Mouse (Mus musculus) neural tube, embryonic 11.5 days (tissue): ENCODE results near the gene Zdhhc24. TPM values are rescaled to one million over a fixed set of nuclear protein-coding genes. Genes with fewer than 3 reads are reported as not detected.

ENCODE experiments used
- ATAC-seq: fragments of 200-750 bp; cut with Nextera tagmentation; 2 replicates; pipeline ENCODE4 v1.8.0; 2017; ENCODE audit warnings: moderate number of reproducible peaks, mild to moderate bottlenecking, moderate TSS enrichment, moderate library complexity; ENCODE audit not compliant: insufficient read depth, low FRiP score, low TSS enrichment
- DNase-seq: peaks from one replicate; pipeline ENCODE4 v3.0.0-alpha.2; 2015; ENCODE audit warnings: low spot score
- H3K27ac ChIP-seq: fragments of 300-500 bp; sonication (generic); 2 replicates; pipeline ENCODE4 v1.5.1; 2014; ENCODE audit warnings: low read depth, mild to moderate bottlenecking, low read length
- H3K27me3 ChIP-seq: fragments of 300-500 bp; sonication (generic); 2 replicates; pipeline ENCODE4 v1.6.1; 2014; ENCODE audit warnings: mild to moderate bottlenecking, low read length, mixed read lengths; ENCODE audit not compliant: control insufficient read depth, insufficient read depth
- H3K36me3 ChIP-seq: fragments of 300-500 bp; sonication (generic); 2 replicates; pipeline ENCODE4 v1.6.1; 2014; ENCODE audit warnings: mild to moderate bottlenecking, low read length, moderate library complexity, mixed read lengths; ENCODE audit not compliant: control insufficient read depth, insufficient read depth
- H3K4me1 ChIP-seq: fragments of 300-500 bp; sonication (generic); 2 replicates; pipeline ENCODE4 v1.6.1; 2014; ENCODE audit warnings: low read length, mixed read lengths; ENCODE audit not compliant: control insufficient read depth, insufficient read depth
- H3K4me2 ChIP-seq: fragments of 300-500 bp; sonication (generic); 2 replicates; pipeline ENCODE4 v1.6.1; 2014; ENCODE audit warnings: low read depth, mild to moderate bottlenecking, moderate library complexity
- H3K4me3 ChIP-seq: fragments of 300-500 bp; sonication (generic); 2 replicates; pipeline ENCODE4 v1.5.1; 2014; ENCODE audit warnings: low read depth, low read length
- H3K9ac ChIP-seq: fragments of 300-500 bp; sonication (generic); 2 replicates; pipeline ENCODE4 v1.6.1; 2014; ENCODE audit warnings: mild to moderate bottlenecking, low read length
- H3K9me3 ChIP-seq: fragments of 300-500 bp; sonication (generic); 2 replicates; pipeline ENCODE4 v1.6.1; 2016; ENCODE audit warnings: low read length; ENCODE audit not compliant: control insufficient read depth
- WGBS: fragments of 180-500 bp; shearing (Covaris S2); extraction: QIAGEN DNeasy Blood & Tissue Kit; methylation state at CpG from one replicate; pipeline ENCODE4 v1.1.7; 2014; 5-methylcytosine and 5-hydroxymethylcytosine counted together
- polyA plus RNA-seq: library from polyadenylated mRNA; unstranded; fragments of >200 nt; fragmentation: Nextera tagmentation; extraction: Ambion mirVana; gene quantifications from 2 replicates; pipeline ENCODE4 v1.2.1, GENCODE M21; 2014

Zdhhc24 gene
- polyA plus RNA-seq, 1 experiment from 2014 or later: 14.1 TPM

DNA sequence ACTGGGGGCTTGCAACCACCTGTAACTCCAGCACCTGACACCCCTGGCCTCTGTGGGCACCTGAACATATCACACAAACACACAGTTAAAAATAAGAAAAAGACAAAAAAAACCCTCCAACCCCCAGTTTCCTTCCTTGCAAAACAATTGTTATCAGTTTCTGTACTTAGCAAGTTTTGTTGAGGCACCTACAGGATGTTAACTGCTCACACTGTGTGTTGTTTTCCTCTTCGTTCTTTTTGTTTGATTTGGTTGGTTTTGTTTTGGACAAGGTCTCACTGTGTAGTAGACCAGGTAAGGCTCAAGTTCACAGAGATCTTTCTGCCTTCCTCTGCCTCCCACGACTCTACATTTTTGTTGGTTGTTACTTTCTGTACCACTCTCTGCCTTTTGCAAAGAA is 35.9 kb upstream of the Zdhhc24 start:
- ATAC-seq: no peak
- Histone ChIP-seq H3K9ac (no peak overlapping the region), H3K4me1 (peaks cover 11% of the 10 kb centered on the region; the same call in 1 of the 2 replicates), H3K4me3 (no peak overlapping the region), H3K27ac (no peak overlapping the region), H3K27me3 (peaks cover 17% of the 10 kb centered on the region), H3K9me3 (no peaks in the 10 kb centered on the region), H3K36me3 (no peaks in the 10 kb centered on the region), H3K4me2 (no peak overlapping the region)
- WGBS: 79% methylated on average over 2 of the region's 2 CpGs
- no peak for DNase-seq

DNA sequence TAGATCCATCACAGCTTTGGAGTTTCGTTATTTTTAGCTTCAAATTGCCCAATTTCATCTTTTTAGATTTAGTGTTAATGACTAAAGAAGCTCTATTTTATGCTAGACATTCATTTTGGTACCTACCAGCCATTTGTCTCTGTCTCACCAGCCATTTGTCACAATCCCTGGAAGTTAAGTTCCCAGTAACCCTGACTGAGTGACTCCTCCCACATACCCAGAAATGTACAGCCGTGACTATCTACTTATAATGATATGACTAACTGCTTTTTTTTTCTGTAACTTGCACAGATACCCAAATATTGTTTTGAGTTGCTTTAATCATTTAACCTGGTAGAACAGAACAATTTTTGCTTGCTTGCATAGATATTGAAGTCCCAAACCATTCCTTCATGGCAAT is 32.6 kb upstream of the Zdhhc24 start:
- ATAC-seq: no peak
- no peak for DNase-seq
- Histone ChIP-seq H3K4me3 (no peak overlapping the region), H3K27ac (no peak overlapping the region), H3K9ac (no peak overlapping the region), H3K9me3 (no peaks in the 10 kb centered on the region), H3K36me3 (no peaks in the 10 kb centered on the region), H3K4me2 (no peak overlapping the region), H3K4me1 (no peaks in the 10 kb centered on the region), H3K27me3 (peaks cover 6% of the 10 kb centered on the region)
- WGBS: 71% methylated on average over 2 of the region's 2 CpGs

DNA sequence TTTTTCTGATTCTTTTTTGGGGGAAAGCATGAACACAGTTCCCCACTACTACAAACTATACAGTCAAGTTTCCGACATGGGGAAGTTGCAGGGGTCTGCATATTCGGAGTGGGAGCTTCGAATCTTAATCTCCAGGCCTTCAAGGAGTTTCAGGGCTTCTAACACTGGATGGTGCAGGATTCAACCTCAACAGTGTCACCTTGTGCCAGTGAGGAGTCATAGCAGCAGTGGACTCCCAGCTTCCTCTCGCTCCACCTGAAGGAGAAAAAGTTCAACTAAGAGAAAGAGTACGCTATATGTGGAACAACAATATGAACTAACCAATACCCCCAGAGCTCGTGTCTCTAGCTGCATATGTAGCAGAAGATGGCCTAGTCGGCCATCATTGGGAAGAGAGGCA is 31.0 kb upstream of the Zdhhc24 start:
- Histone ChIP-seq H3K4me3 (no peak overlapping the region), H3K4me2 (no peak overlapping the region), H3K27me3 (no peaks in the 10 kb centered on the region), H3K9me3 (no peaks in the 10 kb centered on the region), H3K9ac (no peak overlapping the region), H3K4me1 (no peaks in the 10 kb centered on the region), H3K27ac (no peak overlapping the region), H3K36me3 (no peaks in the 10 kb centered on the region)
- 41% methylated on average over 7 of the region's 7 CpGs for WGBS
- DNase-seq: no peak
- ATAC-seq: no peak

- no peak for DNase-seq
- H3K4me1 ChIP-seq: no peaks in the 10 kb centered on the region; the same call in 1 of the 2 replicates
- WGBS: 45% methylated on average over 4 of the region's 4 CpGs
These were observed 28.7 kb upstream of the Zdhhc24 start for GRCm38 (mm10) chr19:4849800-4850199.

DNA sequence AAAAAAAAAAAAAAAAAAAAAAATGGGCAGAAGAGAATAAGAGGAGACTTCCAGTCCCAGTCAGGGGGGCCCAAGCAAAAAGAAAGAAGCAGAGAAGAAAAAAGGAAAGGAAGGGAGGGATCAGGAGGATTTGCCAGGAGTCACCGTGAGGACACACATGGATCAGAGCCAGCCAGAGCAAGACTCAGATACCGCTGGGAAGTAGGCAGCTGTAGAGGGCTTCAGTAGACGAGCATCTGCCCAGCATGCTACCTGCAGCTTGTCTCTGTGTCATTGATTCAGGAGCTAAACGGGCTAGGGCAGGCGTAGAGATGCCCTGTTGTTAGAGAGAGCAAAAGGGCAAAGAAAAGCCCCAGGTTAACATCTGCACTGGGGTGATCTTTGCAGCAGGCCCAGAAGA is 28.2 kb upstream of the Zdhhc24 start:
- DNase-seq (no peak), ATAC-seq (no peak)
- 52% methylated on average over 5 of the region's 5 CpGs for WGBS
- no peak overlapping the region for H3K4me2 ChIP-seq
- no peaks in the 10 kb centered on the region for H3K36me3 ChIP-seq
- H3K9me3 ChIP-seq: no peaks in the 10 kb centered on the region
- no peaks in the 10 kb centered on the region; the same call in 1 of the 2 replicates for H3K4me1 ChIP-seq
- H3K4me3 ChIP-seq: no peak overlapping the region
- H3K27ac ChIP-seq: no peak overlapping the region
- H3K27me3 ChIP-seq: no peaks in the 10 kb centered on the region
- H3K9ac ChIP-seq: no peak overlapping the region

More at GRCm38 (mm10) chr19:4849800-4850199, 28.7 kb upstream of the Zdhhc24 start:
- Histone ChIP-seq H3K9me3 (no peaks in the 10 kb centered on the region), H3K4me2 (no peak overlapping the region), H3K27ac (no peak overlapping the region), H3K4me3 (no peak overlapping the region), H3K27me3 (no peaks in the 10 kb centered on the region), H3K9ac (no peak overlapping the region), H3K36me3 (no peaks in the 10 kb centered on the region)
- no peak for ATAC-seq

- Histone ChIP-seq H3K27ac (peak within 1 kb of the TSS; percentile 46; the same call in 1 of the 2 replicates), H3K4me1 (no peaks in the 10 kb centered on the region; the same call in 1 of the 2 replicates), H3K27me3 (no peaks in the 10 kb centered on the region), H3K4me3 (peak within 1 kb of the TSS; percentile 62), H3K9me3 (no peaks in the 10 kb centered on the region), H3K4me2 (peak within 1 kb of the TSS; percentile 92), H3K9ac (peak within 1 kb of the TSS; percentile 67), H3K36me3 (no peaks in the 10 kb centered on the region)
- 5% methylated on average over 44 of the region's 45 CpGs for WGBS
- peak; percentile 84 for DNase-seq
- peak; percentile 82 for ATAC-seq
These were observed 23.7 kb upstream of the Zdhhc24 start, which contains the start of gene Ctsf for GRCm38 (mm10) chr19:4854552-4855469. TSS of gene Ctsf (plus strand) at chr19:4855130.

DNA sequence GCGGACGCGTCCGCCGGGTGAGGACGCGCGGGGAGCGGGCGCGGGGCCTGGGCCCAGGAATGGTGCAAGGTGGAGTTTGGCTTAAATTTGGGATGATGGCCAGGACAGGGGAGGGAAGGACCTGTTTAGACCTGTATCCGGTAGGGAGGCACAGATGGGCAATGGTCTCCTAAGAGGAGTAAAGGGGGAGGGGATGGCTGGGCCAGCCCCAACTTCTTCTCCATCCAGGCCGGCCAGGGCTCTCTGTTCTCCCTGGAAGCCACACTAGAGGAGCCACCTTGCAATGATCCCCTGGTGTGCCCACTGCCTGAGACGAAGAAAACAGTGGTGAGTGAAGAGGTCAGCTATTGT is 23.0 kb upstream of the Zdhhc24 start:
- H3K27me3 ChIP-seq: no peaks in the 10 kb centered on the region
- no peaks in the 10 kb centered on the region for H3K9me3 ChIP-seq
- H3K9ac ChIP-seq: peak overlapping the region; percentile 67
- under 1% methylated on average over 12 of the region's 14 CpGs for WGBS
- H3K4me1 ChIP-seq: no peaks in the 10 kb centered on the region; the same call in 1 of the 2 replicates
- peak overlapping the region; percentile 92 for H3K4me2 ChIP-seq
- peak overlapping the region; percentile 46; the same call in 1 of the 2 replicates for H3K27ac ChIP-seq
- peak; percentile 48; the same call in 1 of the 2 replicates for ATAC-seq
- no peak for DNase-seq
- H3K36me3 ChIP-seq: no peaks in the 10 kb centered on the region
- H3K4me3 ChIP-seq: peak overlapping the region; percentile 62

GRCm38 (mm10) chr19:4855951-4856350 is 22.5 kb upstream of the Zdhhc24 start:
- Histone ChIP-seq H3K9ac (no peak overlapping the region; the same call in 1 of the 2 replicates), H3K27me3 (no peaks in the 10 kb centered on the region), H3K4me2 (peak overlapping the region; percentile 92), H3K4me3 (peak overlapping the region; percentile 62), H3K9me3 (no peaks in the 10 kb centered on the region), H3K4me1 (no peaks in the 10 kb centered on the region; the same call in 1 of the 2 replicates), H3K36me3 (no peaks in the 10 kb centered on the region), H3K27ac (no peak overlapping the region)
- 81% methylated on average over 4 of the region's 4 CpGs for WGBS
- ATAC-seq: no peak
- no peak for DNase-seq

DNA sequence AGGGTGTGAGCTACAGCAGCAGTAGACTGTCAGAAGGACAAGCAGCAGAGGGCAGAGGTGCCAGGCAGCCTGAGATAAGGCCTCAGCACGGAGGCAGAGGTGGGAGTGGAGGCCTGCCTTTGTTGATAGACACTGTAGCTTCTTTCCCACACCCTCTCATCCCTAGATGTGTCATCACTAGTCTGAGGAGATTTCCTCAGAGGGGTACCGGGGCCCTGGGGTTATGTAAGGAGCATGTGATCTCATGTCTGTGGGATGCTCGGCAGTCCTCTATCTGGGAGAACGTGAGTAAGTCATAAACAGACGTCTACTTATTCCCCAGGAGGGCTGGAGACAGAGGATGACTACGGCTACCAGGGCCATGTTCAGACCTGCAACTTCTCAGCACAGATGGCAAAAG is 19.4 kb upstream of the Zdhhc24 start:
- H3K36me3 ChIP-seq: no peaks in the 10 kb centered on the region
- ATAC-seq (no peak), DNase-seq (no peak)
- H3K4me3 ChIP-seq: no peak overlapping the region
- no peak overlapping the region for H3K9ac ChIP-seq
- 75% methylated on average over 6 of the region's 6 CpGs for WGBS
- H3K27ac ChIP-seq: no peak overlapping the region
- H3K9me3 ChIP-seq: no peaks in the 10 kb centered on the region
- no peaks in the 10 kb centered on the region for H3K27me3 ChIP-seq
- no peak overlapping the region for H3K4me2 ChIP-seq
- no peaks in the 10 kb centered on the region; the same call in 1 of the 2 replicates for H3K4me1 ChIP-seq
